Mouse (Mus musculus) forebrain, embryonic 16.5 days (tissue): ENCODE measurements around the gene Ift43. TPM values are rescaled to one million over a fixed set of nuclear protein-coding genes. Genes with fewer than 3 reads are reported as not detected.
A peak's percentile ranks its signal among the peaks of the same experiment; 100 is the strongest.

Experiments
- ATAC-seq: fragments of 200-750 bp; cut with Nextera tagmentation; 2 replicates; pipeline ENCODE4 v1.8.0; 2017; ENCODE audit warnings: mild to moderate bottlenecking, moderate library complexity
- H3K27ac ChIP-seq: fragments of 300-500 bp; sonication (generic); 2 replicates; pipeline ENCODE4 v1.5.1; 2014; ENCODE audit warnings: low read length, control low read depth
- H3K27me3 ChIP-seq: fragments of 300-500 bp; sonication (generic); replicated peaks from 2 replicates; pipeline ENCODE4 v1.6.1; 2014; ENCODE audit warnings: low read length; ENCODE audit not compliant: control insufficient read depth, insufficient read depth
- H3K36me3 ChIP-seq: fragments of 300-500 bp; sonication (generic); 2 replicates; pipeline ENCODE4 v1.6.1; 2014; ENCODE audit not compliant: control insufficient read depth, insufficient read depth
- H3K4me1 ChIP-seq: fragments of 300-500 bp; sonication (generic); replicated peaks from 2 replicates; pipeline ENCODE4 v1.6.1; 2014; ENCODE audit warnings: low read length; ENCODE audit not compliant: control insufficient read depth, insufficient read depth
- H3K4me2 ChIP-seq: fragments of 300-500 bp; sonication (generic); 2 replicates; pipeline ENCODE4 v1.6.1; 2014; ENCODE audit warnings: mild to moderate bottlenecking, low read length, control low read depth
- H3K4me3 ChIP-seq: fragments of 300-500 bp; sonication (generic); replicated peaks from 2 replicates; pipeline ENCODE4 v1.5.1; 2014; ENCODE audit warnings: mild to moderate bottlenecking, low read length, control low read depth
- H3K9ac ChIP-seq: fragments of 300-500 bp; sonication (generic); replicated peaks from 2 replicates; pipeline ENCODE4 v1.6.1; 2014; ENCODE audit warnings: low read depth, low read length, control low read depth
- H3K9me3 ChIP-seq: fragments of 300-500 bp; sonication (generic); 2 replicates; pipeline ENCODE4 v1.6.1; 2016; ENCODE audit warnings: low read length; ENCODE audit not compliant: control insufficient read depth
- WGBS: fragments of 180-500 bp; shearing (Covaris S2); extraction: QIAGEN DNeasy Blood & Tissue Kit; methylation state at CpG from one replicate; pipeline ENCODE4 v1.1.7; 2014; 5-methylcytosine and 5-hydroxymethylcytosine counted together
- polyA plus RNA-seq: library from polyadenylated mRNA; unstranded; fragments of >200 nt; fragmentation: Nextera tagmentation; extraction: Ambion mirVana; gene quantifications from 2 replicates; pipeline ENCODE4 v1.2.1, GENCODE M21; 2015

Ift43 gene
- polyA plus RNA-seq, 1 experiment from 2014 or later = 59.9 TPM

- 19% methylated on average over 1 of the region's 1 CpGs for WGBS
These were observed 86.4 kb downstream of the Ift43 start for GRCm38 (mm10) chr12:86168712-86169111.

GRCm38 (mm10) chr12:86169195-86169594 is 86.9 kb downstream of the Ift43 start:
- WGBS = 66% methylated on average over 5 of the region's 5 CpGs

More at GRCm38 (mm10) chr12:86168712-86169111, 86.4 kb downstream of the Ift43 start:
- no peaks in the 10 kb centered on the region for H3K36me3 ChIP-seq
- H3K4me1 ChIP-seq = 0 out of 2 replicates have a peak, but pooled peaks cover 6% of the 10 kb centered on the region
- no peak overlapping the region for H3K4me2 ChIP-seq
- no peaks in the 10 kb centered on the region for H3K27me3 ChIP-seq
- no peaks in the 10 kb centered on the region for H3K9me3 ChIP-seq
- no peak overlapping the region for H3K4me3 ChIP-seq
- no peak overlapping the region for H3K27ac ChIP-seq
- H3K9ac ChIP-seq = no peak overlapping the region
- ATAC-seq = no peak

GRCm38 (mm10) chr12:86173314-86173713 is 91.0 kb downstream of the Ift43 start:
- 46% methylated on average over 6 of the region's 6 CpGs for WGBS
- H3K9ac ChIP-seq = no peak overlapping the region
- peaks cover 13% of the 10 kb centered on the region for H3K4me1 ChIP-seq
- no peak overlapping the region for H3K4me3 ChIP-seq
- ATAC-seq = no peak
- no peaks in the 10 kb centered on the region for H3K27me3 ChIP-seq
- no peak overlapping the region for H3K4me2 ChIP-seq
- H3K9me3 ChIP-seq = no peaks in the 10 kb centered on the region
- no peaks in the 10 kb centered on the region for H3K36me3 ChIP-seq
- H3K27ac ChIP-seq = no peak overlapping the region

More at GRCm38 (mm10) chr12:86169195-86169594, 86.9 kb downstream of the Ift43 start:
- Histone ChIP-seq H3K9ac (no peak overlapping the region), H3K36me3 (no peaks in the 10 kb centered on the region), H3K27me3 (no peaks in the 10 kb centered on the region), H3K4me1 (0 out of 2 replicates have a peak, but pooled peaks cover 5% of the 10 kb centered on the region), H3K4me3 (no peak overlapping the region), H3K27ac (no peak overlapping the region), H3K9me3 (no peaks in the 10 kb centered on the region), H3K4me2 (no peak overlapping the region)
- ATAC-seq = no peak

- WGBS = 74% methylated on average over 12 of the region's 12 CpGs
- no peak for ATAC-seq
These were observed 92.0 kb downstream of the Ift43 start for GRCm38 (mm10) chr12:86174369-86174768.

GRCm38 (mm10) chr12:86175476-86175942 is 93.2 kb downstream of the Ift43 start:
- ATAC-seq = no peak
- Histone ChIP-seq H3K4me3 (no peak overlapping the region), H3K27me3 (no peaks in the 10 kb centered on the region), H3K36me3 (no peaks in the 10 kb centered on the region), H3K4me2 (no peak overlapping the region), H3K9me3 (no peaks in the 10 kb centered on the region), H3K9ac (no peak overlapping the region), H3K27ac (no peak overlapping the region), H3K4me1 (peaks cover 26% of the 10 kb centered on the region)
- 4% methylated on average over 12 of the region's 12 CpGs for WGBS

More at GRCm38 (mm10) chr12:86174369-86174768, 92.0 kb downstream of the Ift43 start:
- Histone ChIP-seq H3K9ac (no peak overlapping the region), H3K4me3 (no peak overlapping the region), H3K27me3 (no peaks in the 10 kb centered on the region), H3K4me1 (peaks cover 18% of the 10 kb centered on the region), H3K9me3 (no peaks in the 10 kb centered on the region), H3K27ac (no peak overlapping the region), H3K36me3 (no peaks in the 10 kb centered on the region), H3K4me2 (no peak overlapping the region)

- Histone ChIP-seq H3K36me3 (no peaks in the 10 kb centered on the region), H3K4me1 (peaks cover 39% of the 10 kb centered on the region), H3K27ac (no peak overlapping the region), H3K9me3 (no peaks in the 10 kb centered on the region), H3K4me3 (no peak overlapping the region), H3K27me3 (no peaks in the 10 kb centered on the region), H3K4me2 (no peak overlapping the region), H3K9ac (no peak overlapping the region)
- whole genome bisulfite sequencing = 58% methylated on average over 11 of the region's 11 CpGs
- ATAC-seq = no peak; the same call in 1 of the 2 replicates
These were observed 94.5 kb downstream of the Ift43 start for GRCm38 (mm10) chr12:86176675-86177339.

GRCm38 (mm10) chr12:86179266-86179665 is 96.9 kb downstream of the Ift43 start:
- H3K36me3 ChIP-seq = no peaks in the 10 kb centered on the region
- no peak overlapping the region for H3K4me3 ChIP-seq
- no peaks in the 10 kb centered on the region for H3K9me3 ChIP-seq
- peaks cover 48% of the 10 kb centered on the region for H3K4me1 ChIP-seq
- H3K4me2 ChIP-seq = no peak overlapping the region
- no peak overlapping the region for H3K9ac ChIP-seq
- 15% methylated on average over 7 of the region's 7 CpGs for WGBS
- no peaks in the 10 kb centered on the region for H3K27me3 ChIP-seq
- peak; percentile 47 for ATAC-seq
- H3K27ac ChIP-seq = peak overlapping the region; percentile 86

GRCm38 (mm10) chr12:86181320-86181751 is 99.0 kb downstream of the Ift43 start:
- H3K4me2 ChIP-seq = no peak overlapping the region
- H3K36me3 ChIP-seq = no peaks in the 10 kb centered on the region
- no peak overlapping the region for H3K9ac ChIP-seq
- no peaks in the 10 kb centered on the region for H3K9me3 ChIP-seq
- H3K4me3 ChIP-seq = no peak overlapping the region
- H3K27me3 ChIP-seq = no peaks in the 10 kb centered on the region
- WGBS = 14% methylated on average over 8 of the region's 8 CpGs
- peak overlapping the region; percentile 88 for H3K27ac ChIP-seq
- peaks cover 43% of the 10 kb centered on the region for H3K4me1 ChIP-seq
- ATAC-seq = peak; percentile 79

- Histone ChIP-seq H3K27me3 (no peaks in the 10 kb centered on the region), H3K27ac (peak overlapping the region; percentile 88), H3K36me3 (no peaks in the 10 kb centered on the region), H3K4me1 (peaks cover 40% of the 10 kb centered on the region), H3K4me3 (no peak overlapping the region), H3K4me2 (no peak overlapping the region), H3K9me3 (no peaks in the 10 kb centered on the region), H3K9ac (no peak overlapping the region)
- ATAC-seq = peak; percentile 10; the same call in 1 of the 2 replicates
- WGBS = 53% methylated on average over 2 of the region's 2 CpGs
These were observed 99.5 kb downstream of the Ift43 start for GRCm38 (mm10) chr12:86181879-86182278.
